Mouse (Mus musculus): ENCODE measurements around the gene Clcnkb.

DNA sequence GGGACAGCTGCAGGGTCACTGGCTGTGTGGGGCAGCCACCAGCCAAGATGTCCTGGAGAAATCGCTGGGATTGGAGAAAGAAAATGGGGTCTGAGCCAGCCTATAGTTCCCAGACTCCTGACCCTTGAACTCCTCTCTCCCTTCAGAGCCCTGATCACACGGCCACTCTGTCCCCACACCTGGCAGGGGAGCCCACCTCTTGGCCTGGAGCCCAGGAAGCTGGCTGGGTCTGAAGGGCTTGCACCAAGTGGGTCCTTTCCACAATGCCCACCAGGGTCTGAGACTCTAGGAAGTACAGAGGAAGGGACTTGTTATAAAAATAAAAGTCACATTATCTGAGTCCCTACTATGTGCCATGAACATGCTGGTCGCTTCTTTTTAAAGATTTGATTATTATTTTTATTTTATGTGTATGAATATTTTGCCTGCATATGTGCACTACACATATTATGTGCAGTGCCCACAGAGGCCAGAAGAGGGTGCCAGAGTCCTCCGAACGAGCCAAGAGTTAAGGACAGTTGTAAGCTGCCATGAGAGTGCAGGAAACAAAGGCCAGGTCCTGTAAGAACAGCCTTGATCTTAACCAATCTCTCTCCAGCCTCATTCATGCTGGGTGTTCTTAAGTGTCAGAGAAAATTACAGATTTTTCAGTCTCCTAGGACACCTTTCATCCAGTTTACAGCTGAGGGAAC, 28.6 kb downstream of the Clcnkb start:
- no peak for TF ChIP-seq EP300 (IDR thresholded peaks at IDR 0.05; ENCODE audit: insufficient read depth, low read depth, low read length)
- no peak for TF ChIP-seq POLR2A (IDR thresholded peaks at IDR 0.05; ENCODE audit: insufficient read depth, low read length)
- TF ChIP-seq CTCF (IDR thresholded peaks at IDR 0.05; ENCODE audit: low read depth, low read length), result peak; percentile 90
